Mouse (Mus musculus) leukemia stem cell, adult 10-12 weeks (primary cell): ENCODE data around the gene Mtrf1. TPM values are rescaled to one million over a fixed set of nuclear protein-coding genes. Genes with fewer than 3 reads are reported as not detected.

Experiments used
- polyA plus RNA-seq: library from polyadenylated mRNA; stranded (reverse); fragments of >175 nt; gene quantifications from 2 replicates; pipeline ENCODE4 v1.2.3, GENCODE M21; 2012; ENCODE audit warnings: low replicate concordance

The Mtrf1 gene
- not detected in 2 replicates for polyA plus RNA-seq

DNA sequence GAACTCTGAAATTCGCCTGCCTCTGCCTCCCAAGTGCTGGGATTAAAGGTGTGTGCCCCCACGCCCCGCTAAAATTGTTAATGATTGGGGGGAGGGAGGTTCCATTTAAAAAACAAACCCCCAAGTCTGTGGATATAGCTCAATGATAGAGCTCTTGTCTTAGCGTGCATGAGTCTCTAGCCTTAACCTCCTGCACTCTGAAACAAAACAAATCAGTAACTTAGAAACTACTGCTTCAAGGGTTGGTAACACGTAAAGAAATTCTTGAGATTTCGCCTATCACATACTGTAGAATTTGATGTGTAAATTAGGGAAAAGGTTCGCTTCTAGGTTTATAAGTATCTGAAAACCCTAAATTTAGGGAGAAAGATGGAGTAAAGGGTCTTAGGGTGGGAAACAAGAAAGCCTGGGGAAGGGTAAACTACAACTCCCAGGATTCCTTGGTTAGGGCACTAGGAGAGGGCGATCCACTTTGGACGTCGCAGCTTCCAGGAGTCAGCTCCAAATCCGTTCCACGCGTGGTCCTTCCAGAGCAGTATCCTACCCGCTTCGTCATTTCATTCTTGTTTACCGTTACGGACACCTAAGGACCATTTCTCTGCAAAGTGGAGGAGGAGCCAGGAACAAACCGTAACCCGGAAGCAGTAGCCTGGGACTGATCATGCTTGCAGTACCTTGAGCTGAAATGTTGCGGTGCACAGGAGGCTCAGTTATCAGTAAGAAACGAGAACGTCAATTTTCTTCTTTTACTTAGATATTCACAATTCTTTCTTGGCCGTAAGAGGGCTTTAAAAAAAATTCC lies at the start of gene Mtrf1:
TSS of gene Mtrf1 (plus strand) at position 452 of the 802 bp plus-strand sequence.

DNA sequence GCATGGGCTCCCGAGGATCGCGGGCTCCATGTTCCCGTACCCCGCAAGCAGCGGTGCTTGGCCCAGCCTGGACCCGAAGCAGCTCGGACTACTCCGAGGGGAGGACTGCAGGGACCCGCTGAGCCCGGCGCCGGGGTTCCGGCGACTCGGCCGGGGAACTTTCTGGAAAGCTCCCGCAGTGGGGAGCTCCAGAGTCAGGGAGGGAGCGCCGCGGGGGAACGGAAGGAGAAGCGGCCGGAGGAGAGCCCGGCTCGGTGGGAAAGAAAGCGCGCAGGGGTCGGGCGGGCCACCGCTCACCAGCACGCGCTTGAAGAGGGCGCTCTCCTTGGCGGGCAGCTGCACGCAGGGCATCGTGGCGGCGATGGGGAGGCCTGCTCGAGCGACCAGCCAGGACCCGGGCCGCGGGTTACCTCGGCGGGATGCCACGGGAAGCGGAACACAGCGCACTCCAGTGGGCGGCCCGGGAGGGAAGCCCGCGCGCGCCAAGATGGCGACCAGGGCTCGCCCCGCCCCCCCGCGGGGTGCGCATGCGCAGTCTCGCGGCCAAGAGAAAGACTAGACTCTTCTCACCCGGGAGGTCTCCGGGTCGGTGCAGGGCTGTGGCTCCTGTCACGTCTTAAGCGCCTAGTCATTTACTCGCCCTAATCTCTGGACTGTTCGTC lies 7.2 kb upstream of the Mtrf1 start, which contains the start of gene Naa16:
TSS of gene Naa16 (minus strand) at position 514 of the 662 bp plus-strand sequence.

DNA sequence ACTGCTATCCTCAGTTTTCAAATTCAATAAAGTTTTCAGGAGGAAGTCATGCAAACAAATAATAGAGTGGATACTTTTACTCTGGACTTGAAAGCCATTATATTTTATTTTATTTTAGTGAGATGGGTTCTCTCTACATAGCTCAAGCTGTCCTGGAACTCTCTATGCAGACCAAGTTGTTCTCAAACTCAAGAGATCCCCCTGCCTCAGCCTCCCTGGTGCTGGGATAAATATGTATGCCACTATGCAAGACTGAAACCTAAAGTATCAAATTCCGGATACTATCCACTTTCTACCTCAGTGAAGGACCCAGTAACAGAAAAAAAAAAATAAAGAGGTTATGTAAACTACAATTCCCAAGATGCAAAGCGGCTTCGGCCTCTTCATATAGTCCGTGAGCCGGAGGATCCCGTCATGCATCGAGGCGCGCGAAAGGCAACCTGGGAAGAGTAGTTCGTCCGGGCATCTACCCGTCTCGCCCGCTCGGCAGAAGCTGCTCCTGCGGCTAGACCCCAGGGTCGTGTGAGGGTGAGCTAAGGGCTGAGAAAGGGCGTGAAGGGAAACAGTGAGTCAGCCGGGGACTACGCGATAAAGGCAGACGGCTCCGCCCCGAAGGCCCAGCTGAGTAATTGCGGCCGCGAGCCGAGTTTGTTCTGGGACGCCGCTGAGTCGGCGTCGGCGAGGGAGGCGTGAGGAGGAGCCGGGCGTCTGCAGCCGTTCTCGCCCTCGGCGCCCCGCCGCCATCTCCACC lies 28.6 kb downstream of the Mtrf1 start, which contains the start of gene Kbtbd7:
TSS of gene Kbtbd7 (plus strand) at position 533 of the 751 bp plus-strand sequence.

DNA sequence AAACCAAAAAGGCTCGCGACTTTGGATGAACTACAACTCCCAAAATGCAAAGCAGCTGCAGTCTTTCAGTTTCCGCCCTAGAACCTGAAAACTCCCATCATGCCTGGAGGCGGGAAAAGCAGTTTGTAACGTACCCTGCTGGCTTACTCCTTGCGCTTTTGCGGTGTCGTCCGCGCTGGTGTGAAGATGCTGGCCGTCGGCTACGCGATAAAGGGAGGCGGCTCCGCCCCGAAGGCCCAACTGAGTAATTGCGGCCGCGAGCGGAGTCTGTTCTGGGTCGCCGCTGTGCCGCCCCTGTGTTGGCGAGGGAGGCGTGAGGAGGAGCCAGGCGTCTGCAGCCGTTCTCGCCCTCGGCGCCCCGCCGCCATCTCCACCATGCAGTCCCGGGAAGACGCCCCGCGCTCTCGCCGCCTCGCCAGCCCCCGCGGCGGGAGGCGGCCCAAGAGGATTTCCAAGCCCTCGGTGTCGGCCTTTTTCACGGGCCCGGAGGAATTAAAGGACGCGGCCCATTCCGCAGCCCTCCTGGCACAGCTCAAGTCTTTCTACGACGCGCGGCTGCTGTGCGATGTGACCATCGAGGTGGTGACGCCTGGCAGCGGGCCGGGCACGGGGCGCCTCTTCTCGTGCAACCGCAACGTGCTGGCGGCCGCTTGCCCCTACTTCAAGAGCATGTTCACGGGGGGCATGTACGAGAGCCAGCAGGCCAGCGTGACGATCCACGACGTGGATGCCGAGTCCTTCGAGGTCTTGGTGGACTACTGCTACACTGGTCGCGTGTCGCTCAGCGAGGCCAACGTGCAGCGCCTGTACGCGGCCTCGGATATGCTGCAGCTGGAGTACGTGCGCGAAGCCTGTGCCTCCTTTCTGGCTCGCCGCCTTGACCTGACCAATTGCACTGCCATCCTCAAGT lies 54.4 kb downstream of the Mtrf1 start, which contains the start of gene Kbtbd6:
TSS of gene Kbtbd6 (plus strand) at position 155 of the 910 bp plus-strand sequence.

Other genes with a start within 250 kb of the Mtrf1 start
- not detected in 2 replicates for gene Zfp957, start 150.4 kb upstream of the Mtrf1 start, polyA plus RNA-seq
- 13.2 and 18.0 TPM in 2 replicates for gene Rgcc, start 96.1 kb upstream of the Mtrf1 start, polyA plus RNA-seq
- 6.7 and 20.8 TPM in 2 replicates for gene Naa16, start 7.0 kb upstream of the Mtrf1 start, polyA plus RNA-seq
- gene Kbtbd7, start 28.7 kb downstream of the Mtrf1 start, polyA plus RNA-seq: 2.2 and 4.5 TPM in 2 replicates
- 2.5 and 2.8 TPM in 2 replicates for gene Kbtbd6, start 54.1 kb downstream of the Mtrf1 start, polyA plus RNA-seq
- 6.5 and 7.1 TPM in 2 replicates for gene Elf1, start 83.4 kb downstream of the Mtrf1 start, polyA plus RNA-seq
- 5.7 and 11.0 TPM in 2 replicates for gene Wbp4, start 83.7 kb downstream of the Mtrf1 start, polyA plus RNA-seq
- gene Sugt1, start 189.9 kb downstream of the Mtrf1 start, polyA plus RNA-seq: 0.15 and 1.1 TPM in 2 replicates